Mouse (Mus musculus) lung, adult 2 months (tissue): Measurements from ENCODE around the gene Pgp.

Experiments used
- CTCF ChIP-seq: fragments of 200-500 bp; IDR thresholded peaks from 2 replicates; pipeline ENCODE4 v1.5.1; 2011; ENCODE audit warnings: mild to moderate bottlenecking, low read length, control low read depth; ENCODE audit not compliant: insufficient read depth
- POLR2A ChIP-seq: fragments of 200-500 bp; IDR thresholded peaks from 2 replicates; pipeline ENCODE4 v1.6.1; 2011; ENCODE audit warnings: low read depth, mild to moderate bottlenecking, control low read depth, low read length, borderline replicate concordance; ENCODE audit errors: extremely low read depth

DNA sequence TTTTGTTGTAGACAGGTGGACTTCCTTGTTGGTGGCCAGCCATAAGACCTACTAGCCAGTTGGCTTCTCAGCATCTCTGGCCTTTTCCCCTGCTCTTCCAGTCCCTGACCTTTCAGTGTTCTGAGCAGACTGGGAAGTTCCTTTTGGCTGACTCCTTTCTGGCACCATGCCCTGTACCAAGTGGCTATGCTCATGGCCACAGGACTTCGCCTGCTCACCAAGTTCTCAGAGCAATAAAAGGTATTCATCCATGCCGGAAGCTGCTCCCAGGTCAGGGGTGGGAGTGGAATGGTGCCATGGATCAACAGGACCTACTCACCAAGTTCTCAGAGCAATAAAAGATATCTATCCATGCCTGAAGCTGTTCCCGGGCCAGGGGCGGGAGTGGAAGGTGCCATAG lies 2.3 kb downstream of the Pgp start:
- TF ChIP-seq CTCF, result no peak
- TF ChIP-seq POLR2A, result no peak
